Mouse (Mus musculus) ovary, adult 18-20 months (tissue): ENCODE measurements at regions not wholly inside any gene's neighbourhood (a gene's known extent, or its start where the extent isn't known, plus 50 kb on each side); places are given as distances from the start of the nearest gene placed in this dataset.

Source experiments
- DNase-seq: peaks from one replicate; pipeline ENCODE4 v3.0.0; 2022; ENCODE audit warnings: low spot score, mixed read lengths

DNA sequence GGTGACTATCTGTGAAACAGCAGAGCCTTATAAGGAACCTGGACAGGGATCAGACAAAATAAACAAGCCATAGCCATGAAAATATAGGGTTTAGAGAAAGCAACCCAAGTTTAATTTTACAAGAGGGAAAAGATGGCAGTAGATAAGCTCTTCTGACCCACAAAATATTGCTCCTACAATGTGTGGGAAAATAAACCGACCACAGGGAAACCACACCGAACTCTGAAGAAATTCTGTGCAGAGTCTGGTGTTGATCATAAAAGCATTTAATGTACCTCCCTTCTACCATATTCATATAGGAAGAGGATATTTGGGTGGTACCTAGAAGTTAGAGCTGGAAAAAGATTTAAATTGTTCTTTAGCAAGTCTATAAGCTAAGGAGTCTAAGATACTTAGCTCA, 146.3 kb downstream of the Ndfip2 start:
- DNase-seq, result no peak

DNA sequence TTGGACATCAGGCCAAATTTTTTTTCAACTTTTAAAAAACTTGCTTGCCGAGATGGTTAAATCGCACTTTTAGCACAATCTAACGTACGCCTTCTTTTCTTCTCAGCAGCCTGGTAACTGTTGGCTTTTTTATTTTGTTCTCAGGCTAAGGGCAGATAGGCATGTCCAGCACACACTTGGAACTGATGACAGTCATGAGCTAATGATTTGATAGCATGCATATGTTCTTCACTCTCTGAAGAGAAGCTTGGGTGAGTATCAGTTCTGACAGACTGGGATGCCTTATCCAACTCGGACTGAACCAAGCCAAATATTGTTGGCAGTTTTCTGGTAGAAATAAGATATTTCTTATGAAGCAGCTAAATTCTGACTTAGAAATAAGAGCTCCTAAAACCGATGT, 145.9 kb downstream of the Ndfip2 start:
- DNase-seq, result no peak

DNA sequence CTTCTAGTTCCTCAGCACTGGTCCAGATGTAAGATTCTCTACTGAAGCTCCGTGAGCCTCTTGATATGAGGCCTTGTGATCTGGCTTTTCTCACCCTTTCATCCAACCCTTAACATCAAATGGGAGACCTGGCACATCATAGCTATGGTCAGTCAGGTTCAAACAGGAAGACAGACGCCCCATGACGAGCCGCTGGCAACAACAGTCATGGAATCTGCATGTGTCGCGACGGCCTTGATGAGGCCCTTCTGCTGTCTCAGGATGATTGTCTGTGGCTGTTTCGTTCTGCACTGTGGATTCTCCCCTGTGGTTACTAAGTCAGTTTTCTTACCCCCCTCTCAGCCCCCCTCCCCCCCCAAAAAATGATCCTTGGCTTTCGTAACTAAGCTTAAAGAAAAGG, 144.9 kb downstream of the Ndfip2 start:
- DNase-seq, result no peak

DNA sequence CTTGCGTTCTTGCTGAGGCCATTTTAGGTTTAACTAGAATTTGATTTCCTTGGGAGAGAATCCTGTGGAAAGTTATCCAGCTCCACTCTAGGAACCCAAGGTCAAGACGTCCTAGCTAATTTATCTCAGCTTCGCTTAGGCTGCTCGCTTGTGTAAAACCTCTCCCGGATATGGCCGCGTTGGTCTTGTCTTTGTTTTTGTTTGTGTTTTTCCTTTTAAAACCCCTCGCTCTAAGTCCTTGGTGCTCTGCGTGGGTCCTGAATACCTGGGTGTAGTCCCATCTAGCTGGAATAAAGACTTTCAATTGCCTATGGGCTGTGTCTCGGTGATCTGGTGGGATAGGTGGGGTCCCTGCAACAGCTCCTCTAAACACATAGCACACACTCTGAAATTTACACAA, 144.2 kb downstream of the Ndfip2 start:
- DNase-seq, result no peak

DNA sequence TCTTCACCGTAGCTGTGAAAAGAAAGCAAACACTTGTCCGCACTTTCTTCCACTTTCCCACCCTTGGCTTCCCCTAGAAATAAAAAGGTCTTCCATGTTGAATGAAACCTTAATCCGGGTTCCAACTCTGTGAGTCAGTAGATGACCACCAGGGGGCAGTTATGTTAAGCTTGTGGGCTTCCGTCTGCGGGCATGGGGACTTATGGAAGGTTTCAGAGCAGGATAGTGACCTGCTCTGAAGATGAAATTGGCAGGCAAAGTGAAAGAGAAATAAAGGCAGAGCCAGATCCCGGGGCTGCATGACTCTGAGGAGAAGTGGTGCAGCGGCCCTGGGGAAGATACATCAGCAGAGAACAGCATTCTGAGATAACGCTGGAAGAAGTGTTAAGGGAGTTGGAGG, 139.1 kb downstream of the Ndfip2 start:
- DNase-seq, result peak; percentile 28

DNA sequence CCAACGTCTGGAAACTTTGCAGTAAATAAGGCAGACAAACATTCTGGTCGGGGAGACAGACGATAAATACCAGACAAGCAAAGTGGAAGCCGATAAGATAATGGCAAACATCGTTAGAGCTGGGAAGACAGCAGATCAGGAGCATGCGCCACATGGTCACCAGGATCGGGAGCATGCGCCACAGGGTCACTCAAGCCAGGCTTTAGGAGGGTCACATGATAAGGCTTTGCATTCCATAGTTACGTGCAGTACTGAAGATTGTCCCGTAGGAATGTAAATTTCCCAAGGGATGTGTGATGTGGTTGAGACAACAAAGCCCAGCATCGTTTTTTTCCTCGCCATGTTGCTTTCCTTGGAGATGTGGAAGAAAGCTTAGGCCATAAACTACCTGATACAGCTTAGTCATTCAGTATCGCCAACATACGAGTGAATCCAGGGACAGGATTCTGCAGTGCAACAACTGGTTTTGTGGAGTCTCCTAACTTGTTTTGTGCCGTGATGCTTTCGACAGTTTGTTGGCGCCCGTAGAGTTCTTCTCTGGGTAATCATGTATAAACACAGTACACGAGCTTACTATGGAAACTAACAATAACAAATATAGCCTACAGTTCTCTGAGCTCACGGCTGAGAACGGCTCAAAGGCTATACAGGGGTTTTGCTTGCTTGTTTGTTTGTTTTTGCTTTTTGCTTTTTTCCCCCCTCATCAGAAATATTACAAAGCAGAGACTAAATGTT, 133.9 kb downstream of the Ndfip2 start:
- no peak for DNase-seq

DNA sequence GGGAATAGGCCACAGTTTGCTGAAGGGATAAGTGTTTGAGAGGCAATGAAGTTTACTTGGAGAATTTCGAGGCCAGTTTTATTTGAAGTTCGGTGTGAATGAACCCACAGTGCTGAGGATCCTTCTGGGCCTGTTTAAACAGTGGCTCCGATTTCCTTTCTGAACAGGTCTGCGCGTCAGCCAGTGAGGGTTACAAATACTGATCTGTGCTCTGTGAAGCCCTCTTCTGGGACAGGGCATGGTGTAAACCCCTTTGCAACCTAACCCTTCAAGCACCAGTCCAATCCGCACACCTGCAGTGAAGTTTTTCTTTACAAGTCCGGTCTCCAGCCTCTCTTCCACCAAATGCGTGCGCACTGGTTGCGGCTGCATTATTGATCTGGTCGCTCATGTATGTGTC, 133.1 kb downstream of the Ndfip2 start:
- DNase-seq, result no peak

DNA sequence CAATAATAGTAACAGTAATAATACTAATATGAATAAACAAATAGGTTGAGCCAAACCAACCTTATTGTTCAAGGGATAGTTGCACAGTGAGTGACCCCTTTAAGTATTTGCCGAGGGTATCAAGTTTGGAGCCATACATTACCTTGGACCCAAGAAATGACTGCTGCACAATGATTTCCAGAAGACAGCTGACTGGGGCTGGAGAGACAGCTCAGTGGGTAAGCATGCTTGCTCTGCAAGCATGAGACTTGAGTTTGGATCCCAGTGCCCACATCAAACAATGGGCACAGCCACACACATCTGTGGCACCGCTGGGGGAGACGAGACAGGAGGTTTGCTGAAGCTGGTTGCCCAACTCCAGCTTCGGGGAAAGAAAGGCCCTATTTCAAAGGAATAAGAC, 126.7 kb downstream of the Ndfip2 start:
- DNase-seq, result no peak

DNA sequence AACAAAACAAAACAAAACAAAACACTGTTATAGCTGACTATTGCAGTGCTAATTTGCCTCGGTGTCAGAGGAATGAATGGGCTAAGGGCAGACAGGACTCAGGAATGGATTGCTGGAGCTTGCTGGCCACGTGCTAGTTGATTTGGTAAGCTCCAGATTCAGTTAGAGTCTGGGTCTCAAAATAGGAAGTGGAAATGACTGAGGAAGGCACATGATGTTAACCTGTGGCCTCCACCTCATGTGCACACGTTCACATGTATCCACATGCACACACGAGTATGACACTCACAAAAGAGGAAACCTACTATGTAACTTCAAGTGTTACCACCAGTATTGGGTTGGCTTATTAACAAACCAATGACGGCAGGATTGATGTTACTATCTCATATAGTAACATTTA, 125.0 kb downstream of the Ndfip2 start:
- no peak for DNase-seq

DNA sequence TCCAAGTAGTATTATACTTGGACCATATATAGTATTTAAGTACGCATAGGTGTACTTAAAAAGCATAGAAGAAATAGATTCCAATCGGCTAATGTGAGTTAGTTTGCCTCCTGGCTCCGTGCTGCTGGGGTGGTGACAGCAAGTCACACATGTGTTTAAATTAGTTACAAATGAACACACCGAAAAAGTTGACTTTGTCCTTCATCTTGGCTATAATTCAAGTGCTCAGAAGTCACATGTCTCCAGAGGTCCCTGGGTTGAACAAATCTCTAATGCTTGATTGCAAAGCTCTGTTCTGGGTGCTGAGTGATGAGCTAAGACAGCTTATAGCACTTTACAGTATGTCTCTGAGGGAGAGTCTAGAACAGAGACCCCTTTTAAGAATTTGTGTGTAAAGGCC, 121.7 kb downstream of the Ndfip2 start:
- no peak for DNase-seq

DNA sequence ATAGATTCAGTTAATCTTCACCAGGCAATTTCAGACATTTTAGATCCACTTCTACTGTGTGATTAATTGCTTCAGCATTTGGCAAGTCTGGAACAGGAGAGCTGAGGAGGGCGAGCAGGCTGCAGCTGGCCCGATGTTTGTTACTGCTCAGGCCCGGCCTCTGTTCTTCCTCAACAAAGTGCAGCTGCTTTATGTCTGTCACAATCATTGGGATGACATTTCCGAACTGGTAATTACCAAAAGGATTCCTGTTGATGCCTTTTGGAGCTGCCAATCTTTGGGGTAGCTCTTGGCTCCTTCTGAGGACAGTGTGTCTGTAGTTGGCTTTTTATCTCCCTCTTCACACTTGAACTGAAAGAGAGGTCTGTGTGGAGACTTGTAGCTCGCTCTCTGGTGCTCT, 119.4 kb downstream of the Ndfip2 start:
- DNase-seq, result no peak

DNA sequence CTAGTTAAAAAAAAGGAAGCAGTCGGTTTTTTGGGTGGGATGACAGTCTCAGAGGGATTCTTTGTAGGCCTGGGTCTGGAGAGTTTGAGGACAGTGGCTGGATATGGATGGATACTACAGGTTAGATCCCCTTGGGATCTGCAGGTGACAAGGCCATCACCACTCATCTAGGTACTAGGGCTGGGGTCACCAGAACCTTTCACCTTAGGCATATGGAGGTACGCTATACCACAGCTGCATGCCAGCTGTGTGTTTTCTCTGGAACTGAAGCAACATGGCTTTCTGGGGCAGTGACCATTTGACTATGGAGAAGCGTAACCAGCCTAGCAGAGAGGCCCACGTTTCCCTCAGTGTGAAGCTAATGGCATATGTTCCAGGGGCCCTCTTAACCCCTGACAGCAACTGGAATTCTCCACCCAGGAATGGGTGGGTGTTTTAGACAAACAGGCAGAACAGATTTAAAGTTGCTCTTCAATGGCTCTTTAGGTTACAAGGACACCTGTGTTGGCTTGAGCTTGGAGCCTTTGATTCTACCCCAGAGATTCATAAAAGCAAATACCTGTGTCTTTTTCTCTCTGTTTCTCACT, 118.8 kb downstream of the Ndfip2 start:
- DNase-seq, result no peak

DNA sequence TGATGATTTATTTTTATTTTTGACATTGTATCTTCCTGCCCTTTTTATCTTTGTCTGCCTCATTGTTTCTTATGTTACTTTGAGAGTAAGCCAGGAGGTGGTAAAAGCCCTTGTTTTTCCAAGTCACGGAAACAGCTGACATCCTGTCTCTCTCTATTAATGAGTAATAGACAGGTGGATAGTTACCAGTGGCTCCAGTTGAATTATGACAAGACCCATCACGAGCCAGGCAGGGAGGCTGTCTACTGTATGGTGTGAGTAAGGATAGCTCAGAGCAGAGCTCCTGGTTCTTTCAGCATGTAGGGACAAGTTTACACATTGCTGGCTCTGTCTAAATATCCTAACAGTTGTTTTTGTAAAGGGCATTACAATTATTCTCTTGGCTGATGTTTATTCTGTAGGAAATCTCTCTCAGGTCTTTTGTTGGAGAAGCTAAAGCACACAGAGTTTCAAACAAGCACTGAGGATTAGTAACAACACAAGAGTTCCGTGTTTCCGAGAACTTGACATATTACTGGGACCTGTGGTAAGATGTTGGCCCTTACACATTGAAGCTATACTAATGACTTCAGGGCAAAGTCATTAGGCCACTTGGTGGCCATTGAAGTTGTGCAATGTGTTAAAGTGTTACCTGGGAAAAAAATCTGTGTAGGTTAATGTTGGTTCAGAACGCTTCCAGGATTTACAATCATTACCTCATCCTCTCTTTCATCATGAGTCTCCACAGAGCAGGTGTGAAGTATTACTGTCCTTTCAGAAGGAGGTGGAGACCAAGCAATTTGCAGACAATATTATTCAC, 111.5 kb downstream of the Ndfip2 start:
- no peak for DNase-seq

DNA sequence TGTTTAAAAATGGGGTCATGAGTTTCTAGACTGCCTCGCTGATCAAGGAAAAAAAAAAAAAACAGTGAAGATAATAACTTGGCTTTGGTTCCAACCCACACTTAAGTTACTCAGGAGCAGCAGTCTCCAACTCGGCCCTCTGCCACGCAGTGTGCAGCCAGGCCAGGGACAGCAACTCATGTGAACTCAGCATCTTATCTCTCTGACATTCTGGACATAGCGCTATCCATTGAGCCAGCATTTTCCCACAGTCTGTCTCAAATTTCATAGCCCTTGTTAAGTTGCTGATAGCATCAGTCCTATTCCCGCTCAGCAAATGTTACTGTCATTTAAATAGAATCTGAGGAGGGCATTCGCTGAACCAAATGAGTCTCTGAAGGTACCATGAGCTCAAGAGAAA, 102.2 kb downstream of the Ndfip2 start:
- DNase-seq, result peak; percentile 76

DNA sequence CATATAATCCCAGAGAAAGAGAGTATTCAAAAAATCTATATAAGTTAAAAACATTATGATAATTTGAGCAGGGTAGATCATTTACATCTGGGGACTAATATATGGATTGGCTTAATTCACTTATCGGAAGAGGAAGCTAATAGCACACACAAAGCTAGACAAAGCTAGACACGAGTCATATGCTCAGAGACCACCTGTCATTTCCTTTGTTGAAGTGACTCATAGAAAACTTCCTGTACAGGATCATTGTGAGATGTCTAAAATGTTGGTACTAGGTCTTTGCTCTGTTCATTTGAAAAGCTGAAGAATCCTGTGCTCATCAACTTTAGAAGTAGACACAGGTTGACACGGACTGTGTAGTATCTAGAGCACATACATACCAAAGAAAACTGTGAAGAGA, 101.5 kb downstream of the Ndfip2 start:
- no peak for DNase-seq
